Mouse (Mus musculus): ENCODE data around the gene Olfr525. TPM values are rescaled to one million over a fixed set of nuclear protein-coding genes. Genes with fewer than 3 reads are reported as not detected.

The Olfr525 gene
- polyA plus RNA-seq, 1 experiment from 2014 or later: 0.16 TPM

Other genes with a start within 250 kb of the Olfr525 start
- 3.4 and 3.7 TPM in 2 replicates for gene Caly, start 238.3 kb upstream of the Olfr525 start, polyA plus RNA-seq (2015; fragmentation: Nextera tagmentation; extraction: Ambion mirVana)
- 0.28 TPM in 1 of 2 replicates, not detected in the other for gene Prap1, start 227.5 kb upstream of the Olfr525 start, polyA plus RNA-seq (2015; fragmentation: Nextera tagmentation; extraction: Ambion mirVana)
- gene Fuom, start 218.4 kb upstream of the Olfr525 start, polyA plus RNA-seq (2015; fragmentation: Nextera tagmentation; extraction: Ambion mirVana): 26.9 and 29.0 TPM in 2 replicates
- gene Paox, start 205.1 kb upstream of the Olfr525 start, polyA plus RNA-seq (2015; fragmentation: Nextera tagmentation; extraction: Ambion mirVana): 20.0 and 20.5 TPM in 2 replicates
- 127 and 132 TPM in 2 replicates for gene Echs1, start 204.4 kb upstream of the Olfr525 start, polyA plus RNA-seq (2015; fragmentation: Nextera tagmentation; extraction: Ambion mirVana)
- gene Mtg1, start 183.3 kb upstream of the Olfr525 start, polyA plus RNA-seq (2015; fragmentation: Nextera tagmentation; extraction: Ambion mirVana): 22.2 and 23.2 TPM in 2 replicates
- gene Sprn, start 166.0 kb upstream of the Olfr525 start, polyA plus RNA-seq (2015; fragmentation: Nextera tagmentation; extraction: Ambion mirVana): 0.87 and 1.3 TPM in 2 replicates
- gene Olfr522, start 156.1 kb upstream of the Olfr525 start, polyA plus RNA-seq (2015; fragmentation: Nextera tagmentation; extraction: Ambion mirVana): 0.03 and 0.16 TPM in 2 replicates
- 0.39 and 0.57 TPM in 2 replicates for gene Olfr523, start 147.6 kb upstream of the Olfr525 start, polyA plus RNA-seq (2015; fragmentation: Nextera tagmentation; extraction: Ambion mirVana)
- gene Olfr524, start 114.9 kb upstream of the Olfr525 start, polyA plus RNA-seq (2015; fragmentation: Nextera tagmentation; extraction: Ambion mirVana): not detected in 2 replicates
- 0.13 and 0.24 TPM in 2 replicates for gene Cd163l1, start 102.6 kb upstream of the Olfr525 start, polyA plus RNA-seq (2015; fragmentation: Nextera tagmentation; extraction: Ambion mirVana)
- gene 5830411N06Rik, start 73.6 kb upstream of the Olfr525 start, polyA plus RNA-seq (2015; fragmentation: Nextera tagmentation; extraction: Ambion mirVana): not detected in 2 replicates
- gene Olfr527, start 13.2 kb downstream of the Olfr525 start, polyA plus RNA-seq (2015; fragmentation: Nextera tagmentation; extraction: Ambion mirVana): 0.23 TPM in 1 of 2 replicates, not detected in the other
- not detected in 2 replicates for gene Olfr60, start 40.8 kb downstream of the Olfr525 start, polyA plus RNA-seq (2015; fragmentation: Nextera tagmentation; extraction: Ambion mirVana)
- 0.14 TPM in 1 of 2 replicates, not detected in the other for gene Olfr530, start 55.5 kb downstream of the Olfr525 start, polyA plus RNA-seq (2015; fragmentation: Nextera tagmentation; extraction: Ambion mirVana)
- gene Olfr531, start 82.1 kb downstream of the Olfr525 start, polyA plus RNA-seq (2015; fragmentation: Nextera tagmentation; extraction: Ambion mirVana): not detected in 2 replicates
- gene Olfr532, start 100.8 kb downstream of the Olfr525 start, polyA plus RNA-seq (2015; fragmentation: Nextera tagmentation; extraction: Ambion mirVana): not detected in 2 replicates
- 0.09 and 0.19 TPM in 2 replicates for gene Olfr533, start 142.5 kb downstream of the Olfr525 start, polyA plus RNA-seq (2015; fragmentation: Nextera tagmentation; extraction: Ambion mirVana)
- not detected in 2 replicates for gene Olfr535, start 163.4 kb downstream of the Olfr525 start, polyA plus RNA-seq (2015; fragmentation: Nextera tagmentation; extraction: Ambion mirVana)
- gene Olfr536, start 186.5 kb downstream of the Olfr525 start, polyA plus RNA-seq (2015; fragmentation: Nextera tagmentation; extraction: Ambion mirVana): 0.76 TPM in 1 of 2 replicates, not detected in the other
- gene Olfr538, start 247.0 kb downstream of the Olfr525 start, polyA plus RNA-seq (2015; fragmentation: Nextera tagmentation; extraction: Ambion mirVana): not detected in 2 replicates

Measured in embryonic facial prominence, embryonic 15.5 days (tissue).